Comparison of ENCODE assay signal across 16 mouse cellular contexts in genomic region chrX:101481604-101482350, GRCm38 (mm10). TPM values are rescaled to one million over a fixed set of nuclear protein-coding genes. Genes with fewer than 3 reads are reported as not detected.
"Had no signal": no experiment of that assay in that cellular context is flagged by ENCODE, and none has a peak within 500 bp of the region (broad histone marks: within the 10 kb centered on the region; RNA-seq: fewer than 3 reads in every experiment).

No protein-coding gene starts in this region.

- H3K4me3 ChIP-seq: megakaryocyte, embryonic 14.5 days; midbrain, embryonic 13.5 days; midbrain, embryonic 15.5 days; neural tube, embryonic 12.5 days; stomach, embryonic 15.5 days had no signal

- H3K4me1 ChIP-seq: midbrain, embryonic 13.5 days; midbrain, embryonic 15.5 days; neural tube, embryonic 12.5 days; stomach, embryonic 15.5 days had no signal

- ATAC-seq: midbrain, embryonic 13.5 days; midbrain, embryonic 15.5 days had no signal

- H3K27ac ChIP-seq: midbrain, embryonic 13.5 days; midbrain, embryonic 15.5 days; neural tube, embryonic 12.5 days; stomach, embryonic 15.5 days; stomach, postnatal 0 days had no signal

- DNase-seq: lung, adult 18-20 months; lung, embryonic 14.5 days; lung, postnatal 10 days; lung, postnatal 4 days; right cerebral cortex, postnatal 14 days; thymus, adult 2 months; thymus, postnatal 14 days; thymus, postnatal 36 days had no signal

- H3K27me3 ChIP-seq: midbrain, embryonic 13.5 days; midbrain, embryonic 15.5 days; neural tube, embryonic 12.5 days; stomach, embryonic 15.5 days had no signal

- H3K36me3 ChIP-seq: midbrain, embryonic 15.5 days; stomach, embryonic 15.5 days had no signal

- H3K9ac ChIP-seq: lung, embryonic 14.5 days; midbrain, embryonic 13.5 days; midbrain, embryonic 15.5 days; neural tube, embryonic 12.5 days; stomach, embryonic 15.5 days had no signal

- H3K9me3 ChIP-seq: megakaryocyte, embryonic 14.5 days; midbrain, embryonic 13.5 days; midbrain, embryonic 15.5 days; neural tube, embryonic 12.5 days; stomach, embryonic 15.5 days had no signal

RNA-seq across cellular contexts. Expression of gene Itgb1bp2, which starts 32.9 kb away (rescaled TPM):
- total RNA-seq: monocyte, adult 5-6 weeks had no signal
- polyA plus RNA-seq: testis, adult 2 months had no signal
